Mouse (Mus musculus) splenic B cell, adult 2 months (primary cell): ENCODE measurements at regions not wholly inside any gene's neighbourhood (a gene's known extent, or its start where the extent isn't known, plus 50 kb on each side); places are given as distances from the start of the nearest gene placed in this dataset.

Experiments used
- DNase-seq: peaks from one replicate; pipeline ENCODE4 v3.0.0-alpha.2; 2011; ENCODE audit warnings: low read depth, low spot score
- H3K27me3 ChIP-seq: 2 replicates; pipeline ENCODE4 v1.6.1; 2012; ENCODE audit warnings: mild to moderate bottlenecking, low read length, moderate library complexity, mixed read lengths; ENCODE audit not compliant: control insufficient read depth, poor library complexity, insufficient read depth, severe bottlenecking
- H3K36me3 ChIP-seq: 2 replicates; pipeline ENCODE4 v1.6.1; 2012; ENCODE audit warnings: mild to moderate bottlenecking, low read length, moderate library complexity, mixed read lengths; ENCODE audit not compliant: control insufficient read depth, poor library complexity, insufficient read depth, severe bottlenecking

DNA sequence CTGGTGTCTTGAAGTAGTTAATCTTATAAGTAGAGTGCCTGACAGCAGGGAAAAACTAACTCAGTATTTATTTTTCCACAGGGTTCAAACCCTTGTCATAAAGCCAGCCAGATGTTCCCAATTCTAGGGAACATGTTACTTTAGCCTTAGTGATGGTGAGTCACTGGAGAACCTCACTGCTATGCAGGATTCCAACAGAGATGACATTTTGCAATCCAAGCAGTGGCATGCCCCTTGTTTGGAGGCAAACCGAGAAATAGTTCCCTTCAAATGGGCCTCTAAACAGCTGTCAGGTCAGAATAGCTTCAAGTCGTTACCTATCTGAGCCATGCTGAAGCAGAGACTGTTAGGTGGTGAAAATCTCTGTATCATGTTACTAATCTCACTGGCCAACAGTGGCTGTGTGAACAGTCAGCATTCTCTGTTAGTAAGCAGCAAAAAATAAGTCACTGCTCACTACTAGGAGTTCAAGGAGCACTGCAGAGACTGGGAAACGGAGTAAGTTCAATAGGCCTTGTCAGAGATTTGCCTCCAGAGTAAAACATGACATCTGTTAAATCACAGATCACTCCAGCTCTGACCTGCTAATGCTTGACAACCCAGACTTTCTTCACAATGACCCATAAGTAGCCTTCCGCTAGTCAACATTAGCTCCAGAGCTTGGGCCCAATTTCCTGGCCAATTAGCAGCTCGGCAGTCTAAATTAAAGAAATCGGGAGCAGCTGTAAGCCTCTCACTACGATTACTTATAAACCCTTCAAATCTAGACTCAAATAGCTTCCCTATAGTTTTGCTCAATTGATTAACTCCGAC is 215.3 kb downstream of the Olfr1505 start:
- DNase-seq = no peak
- Histone ChIP-seq H3K27me3 (no peaks in the 10 kb centered on the region), H3K36me3 (no peaks in the 10 kb centered on the region)

DNA sequence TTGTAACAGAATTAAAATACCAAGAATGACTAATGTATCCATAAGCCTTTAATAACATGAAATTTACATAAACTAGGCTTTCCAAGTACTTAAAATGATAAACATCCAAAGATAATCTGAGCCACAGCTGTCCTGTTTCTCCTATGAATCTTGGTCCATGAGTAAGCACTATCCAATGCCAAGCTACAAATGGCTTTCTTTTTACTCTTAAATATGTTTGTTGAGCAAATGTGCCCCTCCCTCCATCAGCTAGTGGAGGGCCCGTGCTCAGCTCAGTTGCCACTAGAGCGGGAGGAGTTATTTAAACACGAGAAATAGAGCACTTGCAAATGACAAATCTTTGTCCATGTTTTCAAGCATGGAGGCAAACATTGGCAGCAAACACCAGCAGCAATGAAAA is 247.9 kb downstream of the Olfr1505 start:
- Histone ChIP-seq H3K36me3 (no peaks in the 10 kb centered on the region), H3K27me3 (no peaks in the 10 kb centered on the region)
- DNase-seq = no peak

DNA sequence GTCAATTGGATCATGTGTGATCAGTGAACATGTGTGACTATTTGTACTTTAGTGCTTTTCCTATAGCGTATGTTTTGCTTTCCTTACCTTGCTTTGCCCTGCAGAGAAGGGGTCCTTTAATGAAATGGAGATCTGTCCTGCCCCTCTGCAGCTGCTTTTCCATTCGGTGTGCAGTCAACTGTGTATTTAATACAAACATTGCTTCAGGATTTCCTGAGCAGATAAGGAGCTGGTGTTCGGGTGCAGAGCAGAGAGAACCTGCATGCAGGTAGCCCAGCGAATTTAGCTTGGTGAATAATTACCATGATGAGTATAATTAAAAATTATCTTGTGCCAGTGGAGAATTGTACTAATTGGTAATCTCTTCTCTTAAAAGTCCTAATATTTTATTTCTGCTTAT is 249.4 kb downstream of the Olfr1505 start:
- H3K27me3 ChIP-seq = no peaks in the 10 kb centered on the region
- DNase-seq = no peak
- no peaks in the 10 kb centered on the region for H3K36me3 ChIP-seq

DNA sequence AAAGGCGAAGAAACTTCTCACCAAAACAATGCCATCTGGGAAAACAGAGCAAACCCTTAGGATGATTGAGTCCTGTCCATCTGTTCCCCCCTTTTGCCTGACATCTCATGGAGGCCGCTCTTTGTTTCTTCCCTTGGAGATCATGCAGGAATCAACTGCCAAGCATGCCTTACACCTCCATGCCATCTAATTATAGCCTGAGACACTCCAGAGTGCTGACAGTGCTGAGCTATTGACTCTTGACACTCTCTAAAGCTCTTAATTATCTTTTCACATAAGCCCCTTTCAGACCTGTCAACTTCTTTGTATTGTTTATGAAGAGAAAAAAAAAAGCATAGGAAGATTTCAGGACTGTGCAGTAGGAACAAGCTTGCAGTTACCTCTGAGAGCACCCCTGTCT is 252.4 kb downstream of the Olfr1505 start:
- DNase-seq = no peak
- H3K36me3 ChIP-seq = no peaks in the 10 kb centered on the region
- no peaks in the 10 kb centered on the region for H3K27me3 ChIP-seq

DNA sequence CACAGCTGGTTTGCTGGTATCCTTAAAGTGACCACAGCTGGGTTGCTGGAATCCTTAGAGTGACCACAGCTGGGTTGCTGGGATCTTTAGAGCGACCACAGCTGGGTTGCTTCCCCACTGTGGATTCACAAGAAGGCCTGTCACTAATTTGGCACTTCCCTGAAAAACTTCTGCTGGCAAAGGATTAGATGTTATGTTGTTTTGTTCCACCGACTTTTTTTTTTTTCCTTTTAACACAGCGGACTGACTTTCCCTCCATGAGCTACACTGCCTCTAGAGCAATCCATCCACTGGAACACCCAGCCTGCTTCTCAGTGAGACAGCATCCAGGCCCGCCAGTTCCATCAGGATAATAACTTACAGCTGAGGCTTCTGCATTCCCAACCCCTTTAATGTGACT is 266.9 kb downstream of the Olfr1505 start:
- DNase-seq = no peak

DNA sequence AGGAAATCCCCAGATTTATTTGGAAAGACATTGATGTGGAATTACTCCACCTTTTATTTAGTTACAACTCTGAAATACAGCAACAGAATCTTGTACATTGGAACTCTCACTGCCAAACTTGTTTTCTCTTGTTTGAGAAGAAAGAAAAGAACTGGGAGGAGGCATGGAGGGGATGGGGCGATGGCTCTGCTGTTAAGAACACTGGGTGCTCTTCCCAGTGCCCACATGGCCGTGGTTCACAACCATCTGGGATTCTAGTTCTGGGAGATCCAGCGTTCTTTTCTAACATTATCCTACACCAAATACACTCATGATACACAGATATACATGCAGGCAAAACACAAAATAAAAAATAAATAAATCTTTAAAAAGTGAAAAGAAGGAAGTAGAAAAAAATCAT is 267.6 kb downstream of the Olfr1505 start:
- no peaks in the 10 kb centered on the region for H3K27me3 ChIP-seq
- no peak for DNase-seq
- H3K36me3 ChIP-seq = no peaks in the 10 kb centered on the region

More for the DNA sequence above, 266.9 kb downstream of the Olfr1505 start:
- Histone ChIP-seq H3K36me3 (no peaks in the 10 kb centered on the region), H3K27me3 (no peaks in the 10 kb centered on the region)

DNA sequence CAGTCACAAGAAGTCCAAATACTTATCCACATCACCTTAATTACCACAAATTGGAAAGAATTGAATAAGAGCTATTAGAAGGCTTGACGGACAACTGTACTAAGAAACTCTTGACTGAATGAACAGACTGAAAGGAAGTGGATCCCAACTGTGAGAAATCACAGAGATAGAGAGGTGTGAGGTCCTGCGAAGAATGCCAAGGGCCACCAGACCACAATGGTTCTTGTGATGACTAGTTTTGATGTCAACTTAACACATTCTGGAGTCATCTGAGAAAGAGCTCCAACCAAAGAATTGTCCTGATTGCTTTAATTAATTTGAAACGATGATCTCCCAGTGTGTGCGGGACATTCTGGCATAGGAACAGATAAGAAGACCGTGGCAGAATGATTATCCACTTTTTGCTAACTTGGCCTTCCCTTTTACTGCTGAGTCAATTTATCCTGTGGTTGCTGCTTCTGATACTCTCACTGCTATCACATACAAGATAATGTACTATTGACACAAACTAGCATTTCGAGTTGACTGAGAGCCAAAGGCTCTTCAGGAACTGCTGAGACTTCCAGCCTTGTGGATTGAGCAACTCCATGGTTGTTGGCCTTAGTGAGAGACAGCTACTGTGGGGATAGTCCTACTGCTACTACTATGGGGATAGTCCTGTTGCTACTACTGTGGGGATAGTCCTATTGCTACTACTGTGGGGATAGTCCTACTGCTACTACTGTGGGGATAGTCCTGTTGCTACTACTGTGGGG is 268.5 kb downstream of the Olfr1505 start:
- no peak for DNase-seq
- no peaks in the 10 kb centered on the region for H3K27me3 ChIP-seq

DNA sequence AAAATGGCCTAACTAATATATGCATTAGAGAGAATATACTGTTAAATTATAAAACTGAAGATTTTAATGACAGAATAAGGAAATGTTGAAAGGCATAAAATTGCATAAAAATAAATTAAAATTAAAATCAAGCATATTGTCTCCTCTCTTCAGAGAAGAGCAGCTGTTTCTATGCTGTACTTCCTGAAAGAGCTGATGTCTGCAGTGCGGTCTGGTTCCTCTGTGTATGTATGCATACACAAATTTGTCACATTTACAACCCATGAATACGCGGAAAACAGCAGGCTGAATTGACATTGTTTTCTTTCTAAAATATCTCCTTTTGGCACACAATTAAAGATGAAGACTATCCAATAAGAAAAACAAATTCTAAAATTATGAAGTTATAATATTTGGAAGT is 278.5 kb downstream of the Olfr1505 start:
- Histone ChIP-seq H3K27me3 (no peaks in the 10 kb centered on the region), H3K36me3 (no peaks in the 10 kb centered on the region)
- DNase-seq = no peak

More for the DNA sequence above, 268.5 kb downstream of the Olfr1505 start:
- H3K36me3 ChIP-seq = no peaks in the 10 kb centered on the region

DNA sequence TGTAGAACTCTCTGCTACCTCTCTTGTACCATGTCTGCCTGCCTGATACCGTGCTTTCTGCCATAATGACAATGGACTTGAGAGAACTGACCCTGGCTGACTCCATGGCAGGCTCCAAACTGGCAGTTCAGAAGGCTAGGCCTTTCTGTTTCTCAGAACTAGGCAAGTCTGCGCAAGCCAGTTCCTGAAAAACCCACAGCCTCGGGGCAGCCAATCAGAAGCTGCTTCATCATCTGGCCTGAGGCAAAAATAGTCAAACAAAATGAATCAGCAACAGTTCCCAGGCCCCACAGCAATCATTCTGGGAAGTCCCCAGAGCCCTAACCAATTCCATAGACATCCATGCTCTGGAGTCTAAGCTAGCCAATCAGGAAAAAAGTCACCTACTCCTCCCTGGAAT is 284.5 kb downstream of the Olfr1505 start:
- Histone ChIP-seq H3K27me3 (no peaks in the 10 kb centered on the region), H3K36me3 (no peaks in the 10 kb centered on the region)
- DNase-seq = no peak

DNA sequence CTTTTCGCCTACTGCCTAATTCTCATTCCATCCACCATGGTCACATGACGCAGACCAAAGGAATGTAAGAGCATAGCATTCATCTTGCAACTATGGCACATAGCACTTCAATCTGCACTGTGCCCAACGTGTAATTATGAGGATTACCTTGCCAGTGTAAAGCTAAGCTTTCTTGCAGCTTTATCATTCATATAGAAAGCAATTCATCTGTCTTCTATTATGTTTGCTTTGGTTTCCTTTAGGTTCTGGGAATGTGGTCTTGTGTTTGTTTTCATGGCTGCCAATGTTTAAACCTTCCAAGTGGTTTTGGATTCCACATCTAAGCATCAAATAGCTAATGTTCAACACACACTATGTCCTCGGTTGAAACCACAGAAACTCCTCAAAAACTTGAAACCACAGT is 307.2 kb downstream of the Olfr1505 start:
- H3K27me3 ChIP-seq = no peaks in the 10 kb centered on the region
- no peak for DNase-seq
- H3K36me3 ChIP-seq = no peaks in the 10 kb centered on the region

DNA sequence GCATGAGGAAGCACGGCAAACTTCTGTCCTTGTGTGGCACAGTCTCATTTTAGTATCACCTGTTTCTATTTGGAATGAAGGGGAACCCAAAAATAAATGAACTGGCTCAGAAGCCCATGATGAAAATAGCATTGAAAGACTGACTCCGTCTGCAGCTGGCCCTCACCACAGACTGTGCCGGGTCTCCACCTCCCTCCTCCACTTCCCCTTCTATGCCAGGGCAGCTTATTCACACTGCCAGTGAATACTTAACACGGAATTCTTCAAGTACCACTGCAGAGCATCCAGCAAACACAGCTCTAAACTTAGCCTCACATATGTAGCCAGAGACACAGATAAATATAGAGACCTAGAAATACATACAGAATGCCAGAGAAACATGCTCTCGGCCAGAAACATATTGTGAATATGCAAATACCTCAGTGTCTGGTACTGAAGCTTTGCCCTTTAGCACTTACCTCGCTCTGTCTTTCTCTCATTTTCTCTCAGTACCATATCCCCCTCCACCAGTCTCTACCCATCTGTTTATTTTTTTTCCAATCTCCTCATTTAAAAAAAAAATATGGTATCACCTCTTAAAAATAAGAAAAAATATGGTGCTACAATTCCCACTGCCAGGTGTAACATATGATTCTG is 311.8 kb downstream of the Olfr1505 start:
- H3K27me3 ChIP-seq = no peaks in the 10 kb centered on the region
- DNase-seq = peak; percentile 52

DNA sequence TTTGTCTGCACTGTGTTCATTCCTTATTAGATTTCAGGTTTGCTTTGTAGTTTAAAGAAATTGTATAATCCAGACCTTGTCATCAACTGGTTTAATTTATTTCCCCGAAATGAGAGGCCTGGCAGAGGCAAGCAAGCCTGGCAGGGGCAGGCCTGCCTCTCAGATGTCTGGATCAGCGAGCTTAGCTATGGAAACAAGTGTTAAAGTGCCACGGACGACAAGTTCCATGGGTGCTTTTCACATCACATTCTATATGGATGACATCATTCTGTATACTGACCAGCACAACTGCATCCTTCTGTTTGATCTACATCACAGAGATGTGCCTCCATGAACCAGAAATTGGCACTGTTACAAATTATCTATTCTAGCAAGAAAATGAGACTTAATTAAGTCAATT is 312.5 kb downstream of the Olfr1505 start:
- no peak for DNase-seq
- H3K27me3 ChIP-seq = no peaks in the 10 kb centered on the region
- H3K36me3 ChIP-seq = no peaks in the 10 kb centered on the region

More for the DNA sequence above, 311.8 kb downstream of the Olfr1505 start:
- H3K36me3 ChIP-seq = no peaks in the 10 kb centered on the region

DNA sequence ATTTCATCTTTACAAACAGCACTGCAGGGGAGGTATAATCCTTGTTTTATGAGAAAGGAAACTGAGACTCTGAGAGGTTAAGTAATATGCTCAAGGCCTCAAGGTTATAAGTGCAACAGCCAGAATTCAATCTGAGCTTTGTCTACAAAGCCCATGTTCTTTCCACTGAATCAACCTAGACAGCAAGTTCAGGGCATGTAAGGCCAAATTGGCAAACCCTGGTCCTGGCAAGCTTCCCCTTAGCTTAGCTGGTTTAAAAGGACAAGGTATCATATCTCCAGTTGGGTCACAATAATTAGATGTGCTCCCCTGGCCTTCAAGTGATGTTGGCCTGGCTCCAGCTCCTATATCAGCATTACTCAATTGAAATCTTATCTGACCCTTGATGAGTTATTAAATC is 313.2 kb downstream of the Olfr1505 start:
- no peak for DNase-seq
- no peaks in the 10 kb centered on the region for H3K36me3 ChIP-seq
- no peaks in the 10 kb centered on the region for H3K27me3 ChIP-seq

DNA sequence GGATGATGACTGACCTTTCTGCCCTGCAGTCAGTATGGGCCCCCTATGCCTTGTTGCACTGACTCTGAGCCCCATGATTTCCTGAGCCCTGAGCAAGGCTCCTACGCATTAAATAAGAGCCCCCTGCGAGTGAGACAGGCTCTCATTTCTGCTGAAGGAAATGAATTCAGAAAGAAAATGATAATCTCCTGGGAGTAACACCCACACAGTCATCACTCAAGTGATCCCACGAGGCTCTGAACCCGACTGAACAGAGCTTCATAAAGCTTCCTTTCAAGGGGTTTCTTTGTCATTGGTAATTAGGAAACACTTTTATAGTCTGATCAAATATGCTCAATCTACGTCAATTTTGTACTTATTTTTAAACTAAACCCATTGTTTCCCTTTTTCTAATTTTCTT is 330.2 kb downstream of the Olfr1505 start:
- DNase-seq = peak; percentile 76
- Histone ChIP-seq H3K36me3 (no peaks in the 10 kb centered on the region), H3K27me3 (no peaks in the 10 kb centered on the region)

DNA sequence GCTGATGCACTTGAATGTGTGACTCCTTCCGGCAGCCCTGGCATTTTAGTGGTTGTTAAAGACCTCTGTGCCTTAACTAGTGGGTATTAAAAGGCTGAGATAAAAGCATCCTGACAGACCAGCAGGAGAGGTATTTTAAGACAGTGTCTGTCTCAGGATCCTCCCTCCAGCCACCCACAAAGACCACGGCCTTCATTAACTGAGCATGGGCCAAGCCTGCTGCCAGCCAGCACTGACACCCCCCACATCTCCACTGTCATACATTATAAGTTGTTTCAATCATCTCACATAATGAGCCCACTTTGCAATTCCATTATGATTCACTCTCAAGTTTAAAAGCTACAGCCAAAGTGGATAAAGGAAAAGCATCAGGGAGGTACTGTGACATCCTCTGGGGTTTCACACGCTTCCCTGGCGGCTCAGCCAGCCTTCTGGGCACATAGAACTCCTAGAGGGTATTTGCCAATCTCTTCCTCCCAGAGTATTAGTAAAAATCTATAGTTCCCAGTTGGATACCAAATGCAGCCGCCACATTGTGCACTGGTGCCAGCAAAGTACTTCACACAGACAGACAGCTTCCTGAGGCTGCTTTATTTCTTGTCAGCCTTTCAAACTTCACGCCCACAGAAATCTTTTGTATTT is 333.8 kb downstream of the Olfr1505 start:
- DNase-seq = no peak
- no peaks in the 10 kb centered on the region for H3K36me3 ChIP-seq
- no peaks in the 10 kb centered on the region for H3K27me3 ChIP-seq
